26 mouse cellular contexts compared by ENCODE assay signal in the genomic region with DNA sequence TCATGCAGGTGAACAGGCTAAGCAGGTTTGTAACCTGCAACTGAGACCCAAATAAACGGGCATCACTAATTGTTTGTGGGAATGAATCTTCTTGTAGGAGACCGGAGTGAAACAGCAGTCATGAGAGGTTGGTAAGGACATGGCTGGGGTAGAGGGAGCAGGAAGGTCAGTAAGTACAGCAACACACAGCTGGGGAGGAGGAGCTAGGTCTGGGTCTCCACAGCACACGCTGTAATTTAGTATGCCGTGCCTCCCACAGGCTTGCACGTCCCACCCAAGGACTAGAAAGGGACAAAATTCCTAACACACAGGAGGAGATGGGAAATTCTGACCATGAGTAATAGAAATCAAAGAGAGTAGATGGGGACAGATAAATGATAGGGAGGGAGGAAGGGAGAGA. TPM values are rescaled to one million over a fixed set of nuclear protein-coding genes. Genes with fewer than 3 reads are reported as not detected.
DNase-seq lines count a peak whose midpoint lies in the region; ATAC-seq and TF ChIP-seq lines count a peak whose summit lies in the region.
"Had no signal": no experiment of that assay in that cellular context is flagged by ENCODE, and none has a peak within 500 bp of the region (broad histone marks: within the 10 kb centered on the region; RNA-seq: fewer than 3 reads in every experiment).

No protein-coding gene starts in this region.

- TF ChIP-seq CTCF in kidney, adult 2 months (conservative IDR thresholded peaks at IDR 0.05; ENCODE audit: insufficient read depth, insufficient read length, low read depth, low read length) = no peak

- TF ChIP-seq POLR2A in kidney, adult 2 months (IDR thresholded peaks at IDR 0.05; ENCODE audit: low read depth, low read length) = no peak

- no peak overlapping the region for H3K9ac ChIP-seq in kidney, embryonic 16.5 days (replicated peaks; ENCODE audit: low read length)
- H3K9ac ChIP-seq in liver, embryonic 16.5 days (ENCODE audit: low read depth, low read length) = no peak overlapping the region
- no peak overlapping the region for H3K9ac ChIP-seq in liver, embryonic 12.5 days
- H3K9ac ChIP-seq: embryonic facial prominence, embryonic 13.5 days; forebrain, embryonic 13.5 days; heart, embryonic 13.5 days; hindbrain, embryonic 14.5 days had no signal

- peak; percentile 86 for ATAC-seq in kidney, embryonic 16.5 days (ENCODE audit: low FRiP score, low TSS enrichment)
- 0 out of 2 replicates have a peak, but pooled peaks have one; percentile 27 for ATAC-seq in liver, embryonic 16.5 days (ENCODE audit: low read depth)
- ATAC-seq in liver, embryonic 12.5 days = no peak
- ATAC-seq: CD4-positive, CD25-positive, alpha-beta regulatory T cell, adult 4 months; forebrain, embryonic 13.5 days; forebrain, embryonic 16.5 days had no signal

- no peaks in the 10 kb centered on the region for H3K9me3 ChIP-seq in kidney, embryonic 16.5 days (ENCODE audit: low read length)
- no peaks in the 10 kb centered on the region for H3K9me3 ChIP-seq in liver, embryonic 16.5 days (replicated peaks; ENCODE audit: control insufficient read depth, low read length)
- H3K9me3 ChIP-seq in liver, embryonic 12.5 days (replicated peaks) = no peaks in the 10 kb centered on the region
- H3K9me3 ChIP-seq: embryonic facial prominence, embryonic 13.5 days; forebrain, embryonic 10.5 days; forebrain, embryonic 13.5 days; heart, embryonic 10.5 days; heart, embryonic 13.5 days had no signal

- H3K27me3 ChIP-seq in kidney, adult 2 months (replicated peaks; ENCODE audit: control insufficient read depth, insufficient read depth, low read length) = no peaks in the 10 kb centered on the region
- H3K27me3 ChIP-seq in kidney, embryonic 16.5 days (ENCODE audit: insufficient read depth, low read length) = no peaks in the 10 kb centered on the region
- H3K27me3 ChIP-seq in liver, embryonic 16.5 days (ENCODE audit: control insufficient read depth, insufficient read depth, low read depth, low read length) = no peaks in the 10 kb centered on the region
- 0 out of 2 replicates have a peak, but pooled peaks cover 4% of the 10 kb centered on the region for H3K27me3 ChIP-seq in liver, embryonic 12.5 days (replicated peaks)
- H3K27me3 ChIP-seq: embryonic facial prominence, embryonic 13.5 days; forebrain, embryonic 13.5 days; heart, embryonic 13.5 days had no signal

- WGBS in kidney, adult 2 months = 18% methylated on average over 5 of the region's 5 CpGs
- 21% methylated on average over 5 of the region's 5 CpGs for WGBS in kidney, embryonic 16.5 days
- WGBS in liver, embryonic 16.5 days (ENCODE audit: insufficient replicate concordance) = 59% methylated on average over 5 of the region's 5 CpGs
- WGBS in liver, embryonic 12.5 days (ENCODE audit: insufficient replicate concordance) = 57% methylated on average over 5 of the region's 5 CpGs

- H3K4me1 ChIP-seq in kidney, adult 2 months (ENCODE audit: control insufficient read depth, insufficient read depth, low read length) = peaks cover 14% of the 10 kb centered on the region
- H3K4me1 ChIP-seq in kidney, embryonic 16.5 days (ENCODE audit: insufficient read depth, low read length) = peaks cover 28% of the 10 kb centered on the region
- H3K4me1 ChIP-seq in liver, embryonic 16.5 days (ENCODE audit: control insufficient read depth, low read depth, low read length) = no peaks in the 10 kb centered on the region; the same call in 1 of the 2 replicates
- no peaks in the 10 kb centered on the region for H3K4me1 ChIP-seq in liver, embryonic 12.5 days
- H3K4me1 ChIP-seq: embryonic facial prominence, embryonic 13.5 days; forebrain, embryonic 10.5 days; heart, embryonic 10.5 days; heart, embryonic 13.5 days had no signal

- no peak overlapping the region for H3K4me3 ChIP-seq in kidney, adult 2 months (ENCODE audit: insufficient read depth, low read depth, low read length)
- no peak overlapping the region; the same call in 1 of the 2 replicates for H3K4me3 ChIP-seq in kidney, embryonic 16.5 days (ENCODE audit: low read length)
- H3K4me3 ChIP-seq in liver, embryonic 16.5 days (ENCODE audit: low read depth, low read length) = no peak overlapping the region
- no peak overlapping the region for H3K4me3 ChIP-seq in liver, embryonic 12.5 days
- H3K4me3 ChIP-seq: embryonic facial prominence, embryonic 13.5 days; forebrain, embryonic 10.5 days; forebrain, embryonic 13.5 days; heart, adult 2 months; heart, embryonic 10.5 days; heart, embryonic 13.5 days had no signal

- no peaks in the 10 kb centered on the region for H3K36me3 ChIP-seq in kidney, adult 2 months (ENCODE audit: control insufficient read depth, insufficient read depth, low read length)
- H3K36me3 ChIP-seq in kidney, embryonic 16.5 days (ENCODE audit: insufficient read depth, low read length) = no peaks in the 10 kb centered on the region
- no peaks in the 10 kb centered on the region for H3K36me3 ChIP-seq in liver, embryonic 16.5 days (ENCODE audit: control insufficient read depth, insufficient read depth)
- H3K36me3 ChIP-seq in liver, embryonic 12.5 days = no peaks in the 10 kb centered on the region
- H3K36me3 ChIP-seq: embryonic facial prominence, embryonic 13.5 days; forebrain, embryonic 10.5 days; heart, embryonic 10.5 days; heart, embryonic 13.5 days had no signal

- peak; percentile 23 for DNase-seq in kidney, adult 2 months
- DNase-seq in kidney, adult 11 months = no peak
- no peak for DNase-seq in kidney, adult 8-10 months
- DNase-seq: adrenal gland, adult 2 months; adrenal gland, postnatal 14 days; cerebellum, adult 11 months; cerebellum, adult 2 months; cerebellum, adult 9-11 months; cerebellum, postnatal 25 days; gastrocnemius, postnatal 10 days; gastrocnemius, postnatal 36 days; heart, adult 2 months; heart, postnatal 14 days; heart, postnatal 4 days had no signal

- H3K4me2 ChIP-seq in kidney, embryonic 16.5 days (replicated peaks; ENCODE audit: low read depth, low read length) = no peak overlapping the region
- no peak overlapping the region for H3K4me2 ChIP-seq in liver, embryonic 16.5 days (ENCODE audit: low read depth, low read length)
- H3K4me2 ChIP-seq in liver, embryonic 12.5 days = no peak overlapping the region
- H3K4me2 ChIP-seq: embryonic facial prominence, embryonic 13.5 days; forebrain, embryonic 13.5 days; heart, embryonic 13.5 days; hindbrain, embryonic 14.5 days had no signal

- H3K27ac ChIP-seq in kidney, adult 2 months (ENCODE audit: insufficient read depth, low read depth, low read length) = no peak overlapping the region
- peak overlapping the region; percentile 84 for H3K27ac ChIP-seq in kidney, embryonic 16.5 days (ENCODE audit: low read length)
- H3K27ac ChIP-seq in liver, embryonic 16.5 days (ENCODE audit: low read length) = no peak overlapping the region
- H3K27ac ChIP-seq in liver, embryonic 12.5 days = no peak overlapping the region
- H3K27ac ChIP-seq: embryonic facial prominence, embryonic 13.5 days; forebrain, embryonic 10.5 days; forebrain, embryonic 13.5 days; heart, adult 2 months; heart, embryonic 10.5 days; heart, embryonic 13.5 days; hindbrain, embryonic 14.5 days had no signal

RNA-seq across cellular contexts. Expression of a gene that starts 42.8 kb away (rescaled TPM):
- 1.4 and 1.6 TPM in 2 replicates for polyA plus RNA-seq in kidney, adult 2 months (2012; rRNA removed)
- polyA plus RNA-seq in kidney, embryonic 16.5 days (2015; fragmentation: Nextera tagmentation; extraction: Ambion mirVana) = 57.6 and 64.0 TPM in 2 replicates
- polyA plus RNA-seq in liver, embryonic 16.5 days (2015; fragmentation: Nextera tagmentation; extraction: Ambion mirVana) = 0.51 TPM in 2 replicates
- polyA plus RNA-seq in liver, embryonic 12.5 days (2016; fragmentation: Nextera tagmentation; extraction: Ambion mirVana) = 0.13 and 0.15 TPM in 2 replicates
- polyA plus RNA-seq: adrenal gland, adult 2 months; C2C12; CD4-positive, CD25-positive, alpha-beta regulatory T cell, adult 4 months had no signal

Comparison
In these comparisons a context has a peak if more than half of its experiments do, and no peak if none do; other contexts are left out.
1. RNA of a gene that starts 42.8 kb away (polyA plus RNA-seq): 57.6 to 64.0 TPM in kidney, embryonic 16.5 days; 1.4 to 1.6 TPM in kidney, adult 2 months, 0.51 TPM in liver, embryonic 16.5 days and 0.13 to 0.15 TPM in liver, embryonic 12.5 days; every median in the first group is over 10 times any median in the second.